ENCODE assay signal across 9 mouse cellular contexts in the genomic region with DNA sequence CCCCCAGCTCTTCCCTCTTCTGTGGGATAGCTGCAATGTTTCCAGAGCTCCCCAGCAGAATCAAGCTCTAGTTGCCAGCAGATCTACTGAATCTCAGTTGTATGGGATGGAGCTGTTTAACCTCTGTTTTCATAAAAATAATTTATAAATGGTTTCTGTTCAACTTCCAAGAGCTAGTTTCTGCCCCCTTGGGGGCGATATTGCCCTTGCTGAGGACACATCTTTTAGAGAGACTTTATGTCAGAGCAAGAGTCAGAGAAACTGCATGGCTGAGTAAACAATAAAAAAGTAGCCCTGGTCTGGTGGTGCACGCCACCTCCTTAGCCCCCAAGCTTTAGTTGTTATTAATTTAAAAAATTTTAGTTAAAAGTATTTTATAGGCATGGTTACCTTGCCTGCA. TPM values are rescaled to one million over a fixed set of nuclear protein-coding genes. Genes with fewer than 3 reads are reported as not detected.
DNase-seq lines count a peak whose midpoint lies in the region; ATAC-seq lines count a peak whose summit lies in the region.
"Had no signal": no experiment of that assay in that cellular context is flagged by ENCODE, and none has a peak within 500 bp of the region (broad histone marks: within the 10 kb centered on the region; RNA-seq: fewer than 3 reads in every experiment).

No protein-coding gene starts in this region.

- no peaks in the 10 kb centered on the region for H3K36me3 ChIP-seq in neural tube, embryonic 15.5 days
- no peaks in the 10 kb centered on the region for H3K36me3 ChIP-seq in hindbrain, embryonic 11.5 days (ENCODE audit: control insufficient read depth, insufficient read depth, low read length)
- H3K36me3 ChIP-seq: lung, embryonic 15.5 days had no signal

- no peak for ATAC-seq in cerebellum, adult (ENCODE audit: insufficient number of reproducible peaks, low FRiP score, low TSS enrichment)
- no peak for ATAC-seq in neural tube, embryonic 15.5 days (ENCODE audit: low FRiP score)
- ATAC-seq in hindbrain, embryonic 11.5 days (ENCODE audit: low FRiP score): no peak

- no peak overlapping the region for H3K4me2 ChIP-seq in neural tube, embryonic 15.5 days
- no peak overlapping the region for H3K4me2 ChIP-seq in hindbrain, embryonic 11.5 days (replicated peaks; ENCODE audit: low read depth, low read length)
- H3K4me2 ChIP-seq: lung, embryonic 15.5 days had no signal

- H3K4me3 ChIP-seq in neural tube, embryonic 15.5 days (replicated peaks): no peak overlapping the region
- H3K4me3 ChIP-seq in hindbrain, embryonic 11.5 days (ENCODE audit: low read depth, low read length): no peak overlapping the region
- H3K4me3 ChIP-seq: lung, embryonic 15.5 days had no signal

- H3K9ac ChIP-seq in neural tube, embryonic 15.5 days (replicated peaks): no peak overlapping the region
- H3K9ac ChIP-seq in hindbrain, embryonic 11.5 days (ENCODE audit: low read depth, low read length): no peak overlapping the region
- H3K9ac ChIP-seq: lung, embryonic 15.5 days had no signal

- DNase-seq in cerebellum, adult 11-12 months: peak; percentile 28
- DNase-seq in kidney, postnatal 14 days: peak; percentile 27
- DNase-seq in kidney, adult 9 months: no peak
- peak; percentile 15 for DNase-seq in urinary bladder, postnatal 14 days (ENCODE audit: low spot score)
- no peak for DNase-seq in urinary bladder, postnatal 10 days (ENCODE audit: low spot score)
- no peak for DNase-seq in hindbrain, embryonic 11.5 days (ENCODE audit: low spot score)

- no peaks in the 10 kb centered on the region for H3K27me3 ChIP-seq in neural tube, embryonic 15.5 days (replicated peaks)
- no peaks in the 10 kb centered on the region for H3K27me3 ChIP-seq in hindbrain, embryonic 11.5 days (ENCODE audit: control insufficient read depth, insufficient read depth, low read length)
- H3K27me3 ChIP-seq: lung, embryonic 15.5 days had no signal

- no peaks in the 10 kb centered on the region for H3K9me3 ChIP-seq in neural tube, embryonic 15.5 days (replicated peaks)
- H3K9me3 ChIP-seq in hindbrain, embryonic 11.5 days (ENCODE audit: control insufficient read depth, low read length): no peaks in the 10 kb centered on the region
- H3K9me3 ChIP-seq: lung, embryonic 15.5 days had no signal

- no peak overlapping the region for H3K27ac ChIP-seq in neural tube, embryonic 15.5 days (replicated peaks)
- H3K27ac ChIP-seq in hindbrain, embryonic 11.5 days (ENCODE audit: low read depth, low read length): no peak overlapping the region
- H3K27ac ChIP-seq: lung, embryonic 15.5 days had no signal

- no peaks in the 10 kb centered on the region for H3K4me1 ChIP-seq in neural tube, embryonic 15.5 days
- H3K4me1 ChIP-seq in hindbrain, embryonic 11.5 days (replicated peaks; ENCODE audit: control insufficient read depth, insufficient read depth, low read length): no peaks in the 10 kb centered on the region
- H3K4me1 ChIP-seq: lung, embryonic 15.5 days had no signal

- WGBS in neural tube, embryonic 15.5 days: 76% methylated on average over 2 of the region's 2 CpGs
- 70% methylated on average over 2 of the region's 2 CpGs for WGBS in hindbrain, embryonic 11.5 days

RNA-seq across cellular contexts. Expression of gene Ak4, which starts 34.1 kb away (rescaled TPM):
- polyA plus RNA-seq in neural tube, embryonic 15.5 days (2015; fragmentation: Nextera tagmentation; extraction: Ambion mirVana): 7.4 and 7.8 TPM in 2 replicates
- 7.0 and 10.4 TPM in 2 replicates for polyA plus RNA-seq in hindbrain, embryonic 11.5 days (2014; fragmentation: Nextera tagmentation; extraction: Ambion mirVana)

Comparison
In these comparisons a context has a peak if more than half of its experiments do, and no peak if none do; other contexts are left out.
1. DNase-seq: peak in cerebellum, adult 11-12 months (single experiment), kidney, postnatal 14 days (single experiment) and urinary bladder, postnatal 14 days (single experiment); none in kidney, adult 9 months (single experiment), urinary bladder, postnatal 10 days (single experiment) and hindbrain, embryonic 11.5 days (single experiment).